Mouse (Mus musculus): ENCODE measurements around the gene Ubac1.

Gene Ubac1

GRCm38 (mm10) chr2:25975141-25975770 is 46.3 kb downstream of the Ubac1 start:
- no peak for DNase-seq (ENCODE audit: low spot score)

- no peak for DNase-seq (ENCODE audit: low spot score)
Measured at GRCm38 (mm10) chr2:25970426-25970825, 51.1 kb downstream of the Ubac1 start.

GRCm38 (mm10) chr2:25969319-25969718 is 52.2 kb downstream of the Ubac1 start:
- no peak for DNase-seq (ENCODE audit: low spot score)

- no peak for DNase-seq (ENCODE audit: low spot score)
Measured at GRCm38 (mm10) chr2:25949291-25949690, 72.3 kb downstream of the Ubac1 start.
